Mouse (Mus musculus) hematopoietic stem cell, adult 5-6 weeks (primary cell): Measurements from ENCODE around the gene Tifa. TPM values are rescaled to one million over a fixed set of nuclear protein-coding genes. Genes with fewer than 3 reads are reported as not detected.
A peak's percentile ranks its signal among the peaks of the same experiment; 100 is the strongest.

Experiments
- ATAC-seq, 2 experiments: fragments of 125-278 bp in 1 of 2; replicated peaks in 1 of 2; 2 replicates each; pipeline ENCODE4 v1.8.0; 2016 to 2017; ENCODE audit warnings: inconsistent platforms in 2 of 2, mild to moderate bottlenecking in 2 of 2, moderate number of reproducible peaks in 2 of 2, low read depth in 1 of 2, moderate TSS enrichment in 1 of 2; ENCODE audit not compliant: low FRiP score in 2 of 2, poor library complexity in 2 of 2, severe bottlenecking in 2 of 2, insufficient read depth in 1 of 2, low TSS enrichment in 1 of 2
- total RNA-seq: library from RNA; stranded (forward); fragments of 172-1452, 232-1000 nt; gene quantifications from 2 replicates; pipeline ENCODE4 v1.2.3, GENCODE M21; 2017

Gene Tifa
- 33.6 and 34.1 TPM in 2 replicates for total RNA-seq

GRCm38 (mm10) chr3:127789500-127790191 lies at the start of gene Tifa:
TSS of gene Tifa (plus strand) at chr3:127789805.
- ATAC-seq, result peak; percentile 30 to 36

- ATAC-seq, result no peak
Observed at GRCm38 (mm10) chr3:127741473-127741872, 48.1 kb upstream of the Tifa start.

- no peak for ATAC-seq
Observed at GRCm38 (mm10) chr3:127743614-127744365, 45.8 kb upstream of the Tifa start.

- ATAC-seq, result no peak
Observed at GRCm38 (mm10) chr3:127745504-127745903, 44.1 kb upstream of the Tifa start.

- ATAC-seq, result no peak
Observed at GRCm38 (mm10) chr3:127745911-127746640, 43.5 kb upstream of the Tifa start.

GRCm38 (mm10) chr3:127748644-127749043 lies 41.0 kb upstream of the Tifa start:
- ATAC-seq, result no peak

- no peak for ATAC-seq
Observed at GRCm38 (mm10) chr3:127749266-127749665, 40.3 kb upstream of the Tifa start.

GRCm38 (mm10) chr3:127749981-127750562 lies 39.5 kb upstream of the Tifa start:
- peak in 1 of 2 experiments; percentile 22; a peak in 1 of 4 replicates for ATAC-seq

GRCm38 (mm10) chr3:127756458-127756857 lies 33.1 kb upstream of the Tifa start:
- no peak for ATAC-seq

GRCm38 (mm10) chr3:127757886-127758301 lies 31.7 kb upstream of the Tifa start:
- no peak for ATAC-seq

- ATAC-seq, result no peak
Observed at GRCm38 (mm10) chr3:127758806-127759205, 30.8 kb upstream of the Tifa start.

- peak; percentile 50 for ATAC-seq
Observed at GRCm38 (mm10) chr3:127759212-127759611, 30.4 kb upstream of the Tifa start.

- no peak for ATAC-seq
Observed at GRCm38 (mm10) chr3:127762403-127762802, 27.2 kb upstream of the Tifa start.

GRCm38 (mm10) chr3:127763076-127763612 lies 26.5 kb upstream of the Tifa start:
- ATAC-seq, result peak; percentile 92 to 94

- no peak for ATAC-seq
Observed at GRCm38 (mm10) chr3:127764541-127764940, 25.1 kb upstream of the Tifa start.

GRCm38 (mm10) chr3:127765971-127766370 lies 23.6 kb upstream of the Tifa start:
- no peak for ATAC-seq

GRCm38 (mm10) chr3:127769146-127769545 lies 20.5 kb upstream of the Tifa start:
- ATAC-seq, result peak; percentile 98 to 99
